Mouse (Mus musculus): ENCODE data around the gene Tenm3.

GRCm38 (mm10) chr8:48756874-48757273, 86.9 kb downstream of the Tenm3 start:
- no peak for TF ChIP-seq CTCF (IDR thresholded peaks at IDR 0.05; ENCODE audit: low read depth)
- TF ChIP-seq EP300 (IDR thresholded peaks at IDR 0.05; ENCODE audit: low read depth): no peak

Measured in liver, postnatal 0 days (tissue).